Mouse (Mus musculus) granulocyte monocyte progenitor cell, adult 5-6 weeks (primary cell): Measurements from ENCODE around the gene Fnip1. TPM values are rescaled to one million over a fixed set of nuclear protein-coding genes. Genes with fewer than 3 reads are reported as not detected.
"Not testable (repeated sequence)": the region's sequence is repeated elsewhere in the genome, so short reads cannot be mapped to it uniquely, and the experiment has no call there.

Source experiments
- ATAC-seq: replicated peaks from 2 replicates; pipeline ENCODE4 v1.8.0; 2016; ENCODE audit warnings: mild to moderate bottlenecking, moderate TSS enrichment, inconsistent platforms; ENCODE audit not compliant: poor library complexity, severe bottlenecking
- total RNA-seq, 2 experiments: library from RNA; stranded (forward) in 1 of 2; stranded (reverse) in 1 of 2; fragments of 200-712, 200-1000 nt in 1 of 2; fragments of >200 nt in 1 of 2; fragmentation: Nextera tagmentation in 1 of 2; gene quantifications; 2 replicates each; pipeline ENCODE4 v1.2.3; 2014 to 2017

The Fnip1 gene
- total RNA-seq (2014; fragmentation: Nextera tagmentation) (16.9 and 28.6 TPM in 2 replicates), total RNA-seq (2017) (28.8 and 32.2 TPM in 2 replicates)

- ATAC-seq: peak; percentile 84
Observed at GRCm38 (mm10) chr11:54437823-54438337, at the start of gene Fnip1. TSS of gene Fnip1 (plus strand) at chr11:54438199.

- peak; percentile 68 for ATAC-seq
Observed at GRCm38 (mm10) chr11:54390386-54390785, 47.6 kb upstream of the Fnip1 start.

GRCm38 (mm10) chr11:54391326-54391725 is 46.7 kb upstream of the Fnip1 start:
- ATAC-seq: no peak; the same call in 1 of the 2 replicates

GRCm38 (mm10) chr11:54396686-54397085 is 41.3 kb upstream of the Fnip1 start:
- no peak for ATAC-seq

- no peak for ATAC-seq
Observed at GRCm38 (mm10) chr11:54398058-54398457, 39.9 kb upstream of the Fnip1 start.

GRCm38 (mm10) chr11:54400803-54401202 is 37.2 kb upstream of the Fnip1 start:
- ATAC-seq: peak; percentile 78

- no peak for ATAC-seq
Observed at GRCm38 (mm10) chr11:54404885-54405284, 33.1 kb upstream of the Fnip1 start.

- ATAC-seq: no peak
Observed at GRCm38 (mm10) chr11:54406930-54407546, 31.0 kb upstream of the Fnip1 start.

GRCm38 (mm10) chr11:54410612-54411011 is 27.4 kb upstream of the Fnip1 start:
- no peak for ATAC-seq

GRCm38 (mm10) chr11:54413017-54413416 is 25.0 kb upstream of the Fnip1 start:
- ATAC-seq: peak; percentile 91

- ATAC-seq: no peak
Observed at GRCm38 (mm10) chr11:54423007-54423406, 15.0 kb upstream of the Fnip1 start.

- no peak for ATAC-seq
Observed at GRCm38 (mm10) chr11:54426267-54426666, 11.7 kb upstream of the Fnip1 start.

- ATAC-seq: no peak
Observed at GRCm38 (mm10) chr11:54427138-54427537, 10.9 kb upstream of the Fnip1 start.

GRCm38 (mm10) chr11:54427695-54428352 is 10.2 kb upstream of the Fnip1 start:
- peak; percentile 22; the same call in 1 of the 2 replicates for ATAC-seq

- peak; percentile 30; the same call in 1 of the 2 replicates for ATAC-seq
Observed at GRCm38 (mm10) chr11:54429224-54429623, 8.8 kb upstream of the Fnip1 start.

- no peak for ATAC-seq
Observed at GRCm38 (mm10) chr11:54435797-54436196, 2.2 kb upstream of the Fnip1 start.

- ATAC-seq: peak; percentile 47
Observed at GRCm38 (mm10) chr11:54437310-54437822, 633 bp upstream of the Fnip1 start.

GRCm38 (mm10) chr11:54438366-54438781 is 375 bp downstream of the Fnip1 start:
- ATAC-seq: peak; percentile 30

GRCm38 (mm10) chr11:54438991-54439690 is 1.1 kb downstream of the Fnip1 start:
- no peak for ATAC-seq

GRCm38 (mm10) chr11:54439691-54440029 is 1.7 kb downstream of the Fnip1 start:
- no peak for ATAC-seq

GRCm38 (mm10) chr11:54450757-54451156 is 12.8 kb downstream of the Fnip1 start:
- ATAC-seq: not testable (repeated sequence)
